Comparison of ENCODE assay signal across 17 mouse cellular contexts in the genomic region with DNA sequence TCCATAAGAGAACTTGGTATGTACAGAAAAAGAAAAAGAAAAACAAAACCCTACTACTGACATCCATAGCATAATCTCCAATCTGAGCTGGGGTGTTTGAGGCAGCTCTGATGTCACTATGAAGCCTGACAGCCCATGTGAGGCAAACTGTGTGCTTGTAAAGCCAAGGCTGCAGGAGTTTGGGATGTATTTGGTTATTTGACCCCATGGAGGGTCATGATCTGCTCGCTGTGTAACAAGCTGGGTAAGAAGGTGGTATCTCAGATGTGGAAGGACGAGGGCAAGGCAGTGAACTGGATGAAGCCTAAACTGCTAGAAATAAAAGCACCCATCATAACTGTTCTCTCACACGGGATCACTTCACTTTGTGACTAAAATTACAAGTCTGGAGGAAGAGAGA.
"Had no signal": no experiment of that assay in that cellular context is flagged by ENCODE, and none has a peak within 500 bp of the region (broad histone marks: within the 10 kb centered on the region; RNA-seq: fewer than 3 reads in every experiment).

No protein-coding gene starts in this region.

- H3K4me2 ChIP-seq: lung, embryonic 14.5 days; midbrain, embryonic 13.5 days; midbrain, embryonic 15.5 days; neural tube, embryonic 12.5 days had no signal

- H3K36me3 ChIP-seq: midbrain, embryonic 10.5 days; midbrain, embryonic 13.5 days; midbrain, embryonic 15.5 days had no signal

- H3K4me3 ChIP-seq: midbrain, embryonic 10.5 days; midbrain, embryonic 13.5 days; midbrain, embryonic 15.5 days; myocyte; neural tube, embryonic 12.5 days had no signal

- DNase-seq: lung, adult 18-20 months; lung, embryonic 14.5 days; lung, postnatal 10 days; lung, postnatal 4 days; retina, postnatal 1 day; right cerebral cortex, adult 18-20 months; right cerebral cortex, postnatal 25 days; right cerebral cortex, postnatal 4 days; spleen, adult 18-20 months; thymus, adult 18-20 months; thymus, postnatal 14 days; thymus, postnatal 36 days had no signal

- H3K27me3 ChIP-seq: midbrain, embryonic 13.5 days; midbrain, embryonic 15.5 days; neural tube, embryonic 12.5 days had no signal

- H3K9ac ChIP-seq: lung, embryonic 14.5 days; midbrain, embryonic 13.5 days; midbrain, embryonic 15.5 days; neural tube, embryonic 12.5 days had no signal

- ATAC-seq: midbrain, embryonic 13.5 days; midbrain, embryonic 15.5 days had no signal

- H3K27ac ChIP-seq: midbrain, embryonic 10.5 days; midbrain, embryonic 13.5 days; midbrain, embryonic 15.5 days; neural tube, embryonic 12.5 days had no signal

- H3K9me3 ChIP-seq: midbrain, embryonic 13.5 days; midbrain, embryonic 15.5 days had no signal
